Mouse (Mus musculus) heart, postnatal 4 days (tissue): Measurements from ENCODE around the gene Olfr1367. TPM values are rescaled to one million over a fixed set of nuclear protein-coding genes. Genes with fewer than 3 reads are reported as not detected.
A peak's percentile ranks its signal among the peaks of the same experiment; 100 is the strongest.

ENCODE experiments used
- DNase-seq: peaks from one replicate; pipeline ENCODE4 v3.0.0; 2021
- total RNA-seq, 2 experiments: library from RNA; stranded (reverse); gene quantifications; 2 replicates each; pipeline ENCODE4 v1.2.3; 2021

Gene Olfr1367
- total RNA-seq: not detected

DNA sequence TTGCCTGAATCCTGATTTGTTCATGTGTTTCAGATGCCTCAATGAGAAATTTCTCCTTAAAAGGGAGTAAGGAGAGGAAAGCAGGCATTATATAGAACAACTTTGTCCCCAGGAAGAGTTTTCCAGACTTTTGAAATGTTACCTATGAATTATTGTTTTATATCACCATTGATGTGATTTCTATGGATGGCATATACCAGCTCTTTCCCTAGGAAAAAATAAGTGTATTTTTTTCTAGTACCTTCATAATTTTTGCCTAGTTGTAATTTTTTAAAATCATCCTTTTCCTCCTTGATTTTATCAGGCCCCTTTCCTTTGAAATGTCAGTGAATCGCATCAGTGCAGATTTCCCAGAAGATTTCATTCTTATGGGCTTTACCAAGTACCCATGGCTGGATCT lies at the start of gene Olfr1367:
Olfr1367 (plus strand) TSS at position 301 of the 400 bp plus-strand sequence.
- no peak for DNase-seq

DNA sequence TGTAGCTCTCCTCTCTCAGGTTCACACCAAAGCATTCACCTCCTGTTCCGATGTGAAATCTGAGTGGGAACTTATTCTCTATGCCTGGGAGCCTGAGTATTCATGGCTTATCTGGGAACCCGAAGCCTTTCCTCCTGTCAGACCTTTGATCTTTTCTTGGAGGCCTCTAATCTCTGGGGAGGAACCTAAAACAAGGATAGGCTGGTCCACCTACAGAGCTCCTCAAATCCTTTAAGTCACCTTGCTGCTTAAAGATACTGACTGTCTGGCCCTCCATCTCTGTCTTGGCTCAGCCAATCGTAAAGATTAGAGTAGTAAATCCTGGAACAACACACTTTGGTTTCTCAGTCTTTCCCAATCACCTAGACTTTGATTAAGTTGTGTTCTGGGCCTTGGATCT lies 48.2 kb upstream of the Olfr1367 start:
- DNase-seq: no peak

DNA sequence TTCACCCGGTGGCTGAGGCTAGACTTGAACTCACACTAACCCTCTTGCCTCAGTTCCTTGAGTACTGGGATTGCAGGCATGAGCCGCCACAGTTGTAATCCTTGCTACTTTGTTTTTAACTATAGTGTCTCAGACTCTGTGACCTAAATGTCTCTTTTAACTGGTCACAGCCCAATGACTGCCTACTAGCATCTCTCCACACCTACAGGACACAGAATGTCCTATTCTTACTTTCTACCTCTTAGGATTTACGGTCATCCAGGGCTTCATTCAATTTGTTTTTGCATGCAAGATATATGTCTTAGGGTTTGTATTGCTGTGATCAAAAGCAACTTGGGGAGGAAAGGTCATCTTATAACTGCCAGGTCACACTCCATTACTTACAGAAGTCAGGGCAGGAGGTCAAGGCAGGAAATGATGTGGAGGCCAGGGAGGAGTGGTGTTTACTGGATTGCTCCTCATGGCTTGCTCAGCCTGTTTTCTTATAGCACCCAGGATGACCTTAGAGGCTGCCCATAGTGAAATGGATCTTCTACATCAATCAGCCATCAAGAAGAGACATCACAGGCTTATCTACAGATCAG lies 42.1 kb upstream of the Olfr1367 start:
- no peak for DNase-seq

DNA sequence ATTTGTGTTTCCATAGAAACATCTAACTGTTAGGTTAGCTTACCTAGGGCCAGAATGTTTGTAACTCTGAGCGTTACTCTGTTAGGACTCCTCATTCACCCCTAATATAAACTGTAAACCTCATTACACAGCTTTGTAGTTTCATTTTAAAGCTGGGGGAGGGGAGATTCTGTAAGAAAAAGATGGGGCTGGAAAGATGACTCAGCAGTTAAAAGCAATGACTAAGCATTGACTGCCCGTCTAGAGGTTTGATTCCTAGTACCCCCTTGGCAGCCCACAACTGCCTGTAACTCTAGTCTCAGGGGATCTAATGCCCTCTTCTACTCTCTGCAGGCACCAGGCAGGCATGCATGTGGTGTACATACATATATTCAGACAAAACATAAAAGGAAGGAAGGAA lies 36.9 kb upstream of the Olfr1367 start:
- no peak for DNase-seq

DNA sequence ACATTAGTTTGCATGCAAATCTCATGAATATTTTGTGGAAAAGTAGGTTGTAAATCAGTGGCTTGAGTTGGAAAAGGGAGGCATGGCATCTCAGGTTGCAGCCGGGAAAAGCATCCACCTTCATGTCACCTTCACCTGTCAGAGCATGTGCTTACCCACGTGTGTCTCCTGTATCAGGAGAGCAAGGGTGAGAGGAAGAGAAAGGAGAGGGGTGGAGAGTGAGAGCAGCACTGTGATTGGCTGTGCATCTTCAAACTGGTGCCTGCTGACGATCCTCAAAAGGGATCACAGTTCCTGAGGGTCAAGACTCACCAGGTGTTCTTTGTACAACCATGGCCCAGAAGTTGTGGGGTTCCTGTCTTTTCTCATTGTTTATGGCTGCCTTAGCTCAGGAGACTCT lies 34.8 kb upstream of the Olfr1367 start, which contains the start of gene Gpx6:
Gpx6 (plus strand) TSS at position 200 of the 400 bp plus-strand sequence.
- no peak for DNase-seq

DNA sequence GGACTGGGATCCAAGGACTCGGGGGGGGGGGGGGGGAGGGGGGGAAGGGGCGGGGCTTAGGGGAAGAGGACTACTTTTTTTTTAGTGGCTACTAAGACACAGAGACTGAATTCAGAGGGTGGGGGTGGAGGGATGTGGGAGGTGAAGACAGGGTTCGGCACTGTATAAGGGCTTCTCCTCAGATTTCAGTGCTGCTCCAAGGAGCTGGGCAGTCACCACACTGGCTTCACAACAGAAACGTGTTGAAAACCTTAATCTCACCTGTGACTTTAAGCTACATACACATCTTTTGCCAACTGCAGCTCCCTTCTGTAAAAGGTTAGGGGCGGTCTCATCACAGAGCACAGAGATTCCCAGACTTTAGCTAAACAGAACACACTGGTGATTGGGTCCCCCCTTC lies 33.9 kb upstream of the Olfr1367 start:
- DNase-seq: no peak

DNA sequence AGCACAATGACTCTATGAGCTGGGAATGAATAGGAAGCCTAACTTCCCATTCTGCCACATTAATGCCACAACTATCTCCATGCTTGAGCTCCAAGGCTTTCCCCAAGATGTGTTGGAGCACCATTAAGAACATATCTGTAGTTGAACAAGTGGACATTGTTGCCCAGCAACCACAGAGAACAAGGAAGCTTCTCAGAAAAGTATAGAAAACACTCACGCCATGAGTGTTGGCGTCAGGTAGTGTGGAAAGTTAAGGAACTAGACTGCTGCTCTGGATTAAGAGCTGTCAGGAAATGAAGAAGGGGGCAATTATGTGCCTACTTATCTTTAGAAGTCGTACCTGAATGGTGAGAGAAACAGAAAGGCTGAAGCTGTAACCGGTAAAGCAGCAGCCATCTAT lies 32.8 kb upstream of the Olfr1367 start:
- no peak for DNase-seq

DNA sequence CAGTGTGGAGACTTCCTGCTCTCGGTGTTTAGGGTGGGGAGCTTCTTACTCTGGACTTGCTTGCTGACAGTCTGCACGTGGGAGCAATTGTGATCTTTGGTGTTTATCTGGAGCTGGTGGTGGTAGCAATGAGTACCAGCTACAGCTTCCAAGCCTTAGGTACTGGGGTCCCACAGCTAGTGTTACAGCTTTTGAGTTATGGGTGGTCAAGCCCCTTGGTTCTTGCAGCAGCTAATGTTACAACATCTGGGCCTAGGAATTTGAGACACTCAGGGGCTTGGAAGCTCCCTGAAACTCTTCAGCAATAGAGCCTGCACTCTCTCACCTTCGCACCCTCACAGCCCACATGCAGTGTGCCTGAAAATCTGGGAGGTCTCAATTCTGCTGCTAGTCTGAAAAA lies 26.4 kb upstream of the Olfr1367 start:
- no peak for DNase-seq

DNA sequence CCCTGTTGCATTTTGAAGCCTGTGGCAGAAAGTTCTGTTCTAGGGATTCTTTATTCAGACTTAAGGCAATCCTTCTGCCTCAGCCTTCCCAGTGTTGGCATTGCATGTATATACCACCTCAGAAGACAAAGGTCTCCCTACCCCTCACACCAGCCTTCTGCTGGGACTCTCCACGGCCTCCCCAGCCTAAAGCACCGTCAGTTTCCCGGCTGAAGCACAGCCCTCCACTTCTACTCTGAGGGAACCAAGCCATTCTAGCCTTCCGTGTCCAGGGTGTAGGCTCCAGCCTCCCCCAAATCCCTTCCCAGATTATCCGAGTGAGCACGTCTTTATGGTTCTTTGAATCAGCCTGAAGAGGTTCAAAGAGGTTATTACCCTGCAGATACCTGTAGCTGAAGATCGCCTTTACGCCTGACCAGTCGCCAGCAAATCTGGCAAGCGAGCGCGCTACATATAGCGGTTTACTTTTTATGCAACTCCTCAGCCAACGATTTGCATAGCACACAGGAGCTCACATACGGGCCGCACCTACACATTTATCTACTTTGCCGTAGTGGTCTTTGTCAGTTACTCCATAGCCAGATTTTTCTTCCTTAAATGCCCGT lies 24.7 kb upstream of the Olfr1367 start:
- DNase-seq: no peak

DNA sequence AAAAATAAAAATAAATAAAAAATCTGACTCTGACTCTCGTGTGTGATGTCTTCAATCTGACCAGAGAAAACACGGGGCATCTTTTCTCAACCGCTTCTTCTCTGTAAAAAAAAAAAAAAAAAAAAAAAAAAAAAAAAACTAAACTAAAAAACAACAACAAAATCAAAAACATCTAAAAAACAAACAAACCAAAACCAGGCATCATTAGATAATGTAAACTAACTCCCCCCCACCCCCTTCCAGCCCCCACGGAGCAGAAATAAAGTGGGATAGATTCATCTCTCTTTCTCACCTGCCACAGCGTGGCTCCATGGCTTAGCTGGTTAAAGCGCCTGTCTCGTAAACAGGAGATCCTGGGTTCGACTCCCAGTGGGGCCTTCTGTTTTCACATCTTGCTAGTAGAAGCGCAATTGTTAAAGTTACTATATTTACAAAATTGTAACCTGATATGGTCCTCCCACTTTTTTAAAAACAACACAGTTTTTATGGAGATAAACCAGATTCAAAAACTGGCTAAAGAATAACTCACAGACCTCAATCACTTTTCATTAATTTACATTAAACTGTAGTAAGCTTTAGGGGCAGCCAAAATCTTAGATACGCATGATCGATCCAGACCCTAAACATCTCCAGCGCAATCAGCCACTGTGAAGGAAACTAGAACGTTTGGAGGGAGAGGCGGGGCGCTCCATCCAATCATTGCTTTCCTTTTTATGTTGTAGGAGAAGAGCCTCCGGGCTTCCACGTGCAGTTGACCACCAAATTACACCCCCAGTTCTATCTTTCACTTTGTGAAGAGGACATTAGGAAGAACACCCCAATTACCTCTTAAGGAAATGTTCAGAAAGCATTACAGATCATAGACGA lies 24.0 kb upstream of the Olfr1367 start:
- DNase-seq: no peak

DNA sequence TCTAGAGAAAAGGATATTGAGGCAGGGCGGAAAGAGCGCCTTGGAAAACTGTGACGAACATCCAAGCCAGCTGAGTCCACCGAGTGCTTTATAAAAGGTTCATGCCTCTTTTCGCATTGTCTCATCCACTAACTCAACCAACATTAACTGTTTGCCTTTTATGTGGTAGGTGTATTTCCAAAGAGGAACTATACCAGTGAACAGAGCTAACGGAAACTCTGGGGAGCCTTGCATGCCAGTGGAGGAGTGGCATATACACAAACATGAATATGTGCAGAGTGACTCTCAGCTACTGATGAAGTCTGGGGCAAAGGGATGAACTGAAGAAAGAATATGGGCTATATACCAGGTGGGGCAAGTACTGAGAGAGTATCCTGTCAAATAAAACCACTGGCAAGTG lies 23.3 kb upstream of the Olfr1367 start:
- DNase-seq: no peak

DNA sequence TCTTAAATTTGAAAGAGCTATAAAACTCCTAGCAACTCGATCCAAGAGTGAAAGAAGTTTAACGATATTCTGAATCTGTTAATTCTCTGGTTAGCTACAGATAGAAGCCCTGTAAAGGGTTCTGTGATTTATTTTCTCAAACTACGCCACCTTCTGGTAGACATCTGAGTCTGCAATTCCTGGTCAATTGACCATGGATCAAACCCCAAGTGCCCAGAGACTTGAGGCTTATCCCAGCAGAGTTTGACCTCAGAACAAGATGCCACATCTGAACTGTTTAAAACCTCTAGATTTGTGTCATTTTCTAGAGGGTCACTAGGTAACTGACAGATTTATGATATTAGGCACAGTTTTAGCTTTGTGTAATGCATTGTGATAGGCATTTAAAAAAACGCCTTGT lies 20.5 kb upstream of the Olfr1367 start:
- DNase-seq: peak; percentile 7

DNA sequence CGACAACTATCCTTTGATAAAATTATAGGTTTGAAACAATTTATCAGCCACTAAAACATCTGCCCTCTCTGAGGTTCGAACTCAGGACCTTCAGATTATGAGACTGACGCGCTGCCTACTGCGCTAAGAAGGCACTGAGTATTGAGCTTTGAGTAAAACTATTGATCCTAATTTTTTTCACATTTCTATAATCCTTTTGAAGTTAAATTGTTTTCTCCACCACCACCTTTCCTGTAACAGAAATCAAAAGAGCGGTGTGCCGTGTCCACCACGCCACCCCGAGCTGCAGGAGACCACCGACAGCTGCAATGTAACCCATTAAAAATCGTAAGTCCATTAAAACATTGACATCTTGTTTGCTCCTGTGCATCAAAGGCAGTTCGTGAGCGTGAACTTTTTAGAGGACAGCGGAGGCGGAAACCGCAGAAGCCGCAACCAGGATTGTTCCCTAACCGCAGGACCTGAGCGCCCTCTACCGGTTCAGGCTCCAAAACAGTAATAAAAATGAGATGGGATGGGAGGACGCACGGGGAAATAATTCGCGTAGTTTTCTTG lies 20.0 kb upstream of the Olfr1367 start:
- peak; percentile 89 for DNase-seq

DNA sequence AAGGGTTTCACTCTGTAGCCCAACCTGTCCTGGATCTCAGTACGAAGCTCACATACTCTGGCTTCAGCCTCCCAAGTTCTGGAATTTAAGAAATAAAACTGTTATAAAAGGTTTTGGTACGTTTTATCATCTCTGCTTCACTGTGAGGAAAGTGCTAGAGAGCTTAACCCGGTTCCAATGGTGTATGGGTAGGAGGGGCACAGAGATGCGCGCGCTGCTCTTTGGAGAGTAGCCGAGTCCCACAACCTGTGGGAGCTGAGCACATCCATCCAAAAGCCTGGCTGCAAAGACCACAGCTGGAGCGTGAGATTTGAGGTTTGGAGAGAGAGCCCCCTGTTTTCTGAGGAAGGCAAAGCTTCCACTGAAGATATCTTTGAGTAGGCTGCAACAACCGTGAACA lies 19.3 kb upstream of the Olfr1367 start:
- DNase-seq: no peak

DNA sequence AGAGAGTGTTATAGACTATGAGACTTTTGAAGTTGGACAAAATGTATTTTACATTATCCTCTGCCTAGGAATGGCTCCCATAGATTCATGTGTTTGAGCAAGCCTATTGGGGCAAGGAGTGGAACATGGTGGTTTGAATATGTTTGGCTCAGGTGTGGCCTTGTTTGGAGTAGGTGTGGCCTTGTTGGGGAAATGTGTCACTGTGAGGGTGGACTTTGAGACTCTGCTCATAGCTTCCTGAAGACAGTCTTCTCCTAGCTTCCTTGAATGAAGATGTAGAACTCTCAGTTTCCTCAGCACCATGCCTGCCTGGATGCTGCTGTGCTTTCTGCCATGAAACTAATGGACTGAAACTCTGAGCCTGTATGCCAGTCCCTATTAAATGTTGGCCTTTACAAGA lies 3.9 kb downstream of the Olfr1367 start:
- no peak for DNase-seq

DNA sequence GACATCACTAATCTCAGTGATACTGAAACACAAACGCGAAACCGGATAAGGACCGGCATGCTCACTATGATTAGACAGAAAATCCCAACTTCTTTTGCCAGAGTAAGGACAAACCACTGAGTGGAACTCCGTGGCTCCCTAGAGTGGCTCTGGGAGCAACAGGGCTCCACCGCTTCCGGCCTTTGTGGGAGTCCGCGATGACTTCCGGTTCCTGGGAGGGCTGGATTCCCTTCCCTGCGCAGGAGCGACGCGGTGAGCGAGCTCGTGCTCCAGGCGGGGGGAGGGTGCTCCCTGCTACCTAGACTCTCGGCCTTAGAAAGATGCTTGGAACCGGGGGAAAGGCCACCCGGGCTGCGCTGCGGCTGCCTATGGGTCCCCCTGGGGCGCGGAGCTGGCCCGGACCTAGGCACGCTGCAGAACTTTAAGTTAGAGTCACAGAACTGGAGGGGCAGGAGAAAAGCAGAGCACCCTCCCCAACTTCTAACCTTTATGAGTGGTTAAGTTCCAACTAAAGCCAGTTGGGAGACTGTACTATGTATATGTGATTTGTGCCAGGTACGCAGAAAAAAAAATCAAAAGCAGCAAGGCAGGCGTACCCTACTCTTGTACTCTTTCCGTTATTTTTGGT lies 16.0 kb downstream of the Olfr1367 start, which contains the start of gene Zscan12:
Zscan12 (plus strand) TSS at position 200 of the 628 bp plus-strand sequence.
- peak; percentile 90 for DNase-seq

DNA sequence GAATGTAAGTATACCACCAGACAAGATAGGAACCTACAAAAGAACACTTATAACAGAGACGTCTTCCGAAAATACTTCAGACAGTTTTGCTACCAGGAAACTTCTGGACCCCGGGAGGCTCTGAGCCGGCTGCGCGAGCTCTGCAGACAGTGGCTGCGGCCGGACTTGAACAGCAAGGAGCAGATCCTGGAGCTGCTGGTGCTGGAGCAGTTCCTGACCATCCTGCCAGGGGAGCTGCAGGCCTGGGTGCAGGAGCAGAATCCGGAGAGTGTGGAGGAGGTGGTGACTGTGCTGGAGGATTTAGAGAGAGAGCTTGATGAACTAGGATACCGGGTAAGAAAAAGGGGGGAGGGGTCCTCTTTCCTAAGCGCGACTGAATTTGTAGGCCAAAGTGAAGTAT lies 17.0 kb downstream of the Olfr1367 start:
- DNase-seq: peak; percentile 10

DNA sequence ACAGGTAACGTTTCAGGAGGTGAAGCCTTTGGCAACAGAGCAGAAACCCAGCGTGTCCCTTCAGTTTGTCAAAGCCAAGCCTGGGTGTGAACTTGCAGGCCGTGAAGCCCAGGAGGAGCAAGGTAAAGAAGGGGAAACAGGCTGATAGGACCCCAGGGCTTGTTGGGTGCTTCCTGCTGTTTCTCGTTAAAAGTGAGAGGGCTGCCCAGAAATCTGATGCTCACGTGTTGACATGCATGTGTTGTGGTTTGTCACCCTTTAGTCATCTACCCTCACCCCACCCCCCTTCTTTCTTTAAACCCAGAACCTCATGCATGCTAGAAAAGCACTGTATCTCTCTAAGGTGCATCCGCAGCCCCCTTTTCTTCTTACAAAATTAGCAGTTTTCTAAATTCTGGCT lies 19.9 kb downstream of the Olfr1367 start:
- DNase-seq: no peak

DNA sequence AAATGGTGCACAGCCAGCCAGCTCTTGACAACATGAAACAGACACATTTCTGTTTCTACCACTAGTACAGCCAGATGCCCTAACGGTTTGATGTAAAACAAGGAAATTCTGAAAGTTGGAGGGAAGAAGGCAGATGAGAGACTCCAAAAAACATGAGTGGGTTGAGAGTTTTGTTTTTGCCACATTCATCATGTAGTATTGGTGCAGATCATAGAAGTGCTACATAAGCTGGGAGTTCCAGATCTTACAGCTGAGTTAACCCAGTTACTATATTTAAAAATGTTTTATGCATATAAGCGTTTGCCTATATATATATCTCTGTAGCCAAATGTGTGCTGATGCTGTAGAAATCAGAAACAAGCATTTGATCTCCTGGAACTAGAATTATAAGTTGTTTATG lies 26.0 kb downstream of the Olfr1367 start:
- no peak for DNase-seq

DNA sequence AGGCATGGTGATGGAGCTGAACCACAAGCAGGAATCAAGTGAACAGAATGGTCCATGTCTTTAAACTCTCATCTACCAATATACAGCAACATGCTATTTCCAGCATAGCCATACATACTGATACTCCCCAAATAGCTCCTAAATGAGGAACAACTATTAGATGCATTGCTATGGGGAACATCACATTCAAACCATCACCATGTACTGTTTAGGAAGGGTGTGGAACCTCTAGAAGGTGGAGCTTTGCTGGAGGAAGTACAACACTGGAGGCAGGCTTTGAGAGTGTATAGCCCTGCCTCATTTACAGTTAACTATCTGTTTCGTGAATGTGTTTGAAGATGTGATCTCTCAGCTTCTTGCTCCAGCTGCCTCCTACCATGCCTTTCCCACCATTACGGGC lies 31.1 kb downstream of the Olfr1367 start:
- DNase-seq: no peak

DNA sequence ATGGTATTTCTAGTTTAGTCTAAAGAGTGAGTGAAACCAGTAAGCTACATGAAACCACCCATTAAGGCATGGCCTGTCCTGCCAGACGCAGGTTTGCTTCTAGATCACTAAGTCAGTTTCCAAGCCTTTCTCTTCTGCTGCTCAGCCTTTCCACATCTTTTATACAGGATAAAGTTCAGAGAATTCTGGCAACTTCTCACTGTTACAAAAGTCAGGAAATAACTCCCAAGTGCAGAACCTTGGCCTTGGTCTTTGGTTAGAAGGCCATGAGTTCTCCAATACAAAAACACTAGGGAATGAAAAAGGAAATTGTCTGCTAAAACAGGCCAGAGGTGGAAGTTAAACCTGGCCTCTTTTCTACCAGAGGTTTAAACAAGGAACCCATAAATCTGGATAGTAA lies 48.5 kb downstream of the Olfr1367 start:
- no peak for DNase-seq

DNA sequence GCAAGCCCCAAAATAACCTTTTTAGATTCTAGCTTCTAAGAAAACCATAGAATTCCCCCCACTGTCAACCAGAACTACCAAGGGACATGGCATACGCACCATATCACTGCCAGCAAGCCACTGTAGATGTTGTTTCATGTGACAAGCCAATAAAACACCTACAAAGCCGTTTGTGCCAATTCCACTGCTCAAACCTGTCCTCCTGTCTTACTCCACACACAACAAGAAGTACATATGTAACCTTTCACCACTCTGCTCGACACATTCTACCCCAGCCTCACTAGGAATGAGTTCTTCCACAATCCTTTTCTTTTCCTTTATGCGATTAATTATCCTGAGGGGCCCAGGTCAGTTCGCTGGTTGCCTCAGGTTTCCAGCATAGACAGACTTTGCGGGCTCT lies 48.9 kb downstream of the Olfr1367 start:
- no peak for DNase-seq

DNA sequence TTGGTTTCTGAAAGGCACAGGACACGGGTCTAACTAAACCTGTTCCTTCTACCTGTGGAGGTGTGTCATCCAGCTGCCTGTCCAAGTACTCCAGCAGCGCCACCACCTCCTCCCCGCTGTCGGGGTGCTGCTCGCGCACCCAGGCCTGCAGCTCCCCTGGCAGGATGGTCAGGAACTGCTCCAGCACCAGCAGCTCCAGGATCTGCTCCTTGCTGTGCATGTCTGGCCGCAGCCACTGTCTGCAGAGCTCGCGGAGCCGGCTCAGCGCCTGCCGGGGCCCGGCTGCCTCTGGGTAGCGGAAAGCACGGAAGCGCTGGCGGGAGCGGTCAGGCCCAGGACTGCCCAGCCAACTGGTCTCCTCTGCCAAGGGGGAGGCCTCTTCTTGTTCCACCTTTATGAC lies 49.3 kb downstream of the Olfr1367 start:
- DNase-seq: peak; percentile 35
